Mouse (Mus musculus) hindbrain, embryonic 15.5 days (tissue): Measurements from ENCODE around the gene Ubr4. TPM values are rescaled to one million over a fixed set of nuclear protein-coding genes. Genes with fewer than 3 reads are reported as not detected.

Experiments
- ATAC-seq: fragments of 200-750 bp; cut with Nextera tagmentation; 2 replicates; pipeline ENCODE4 v1.8.0; 2017; ENCODE audit warnings: low read depth, moderate number of reproducible peaks, moderate TSS enrichment; ENCODE audit not compliant: low FRiP score
- H3K27ac ChIP-seq: fragments of 300-500 bp; sonication (generic); replicated peaks from 2 replicates; pipeline ENCODE4 v1.5.1; 2015; ENCODE audit warnings: mild to moderate bottlenecking, inconsistent platforms
- H3K27me3 ChIP-seq: fragments of 300-500 bp; sonication (generic); 2 replicates; pipeline ENCODE4 v1.6.1; 2015; ENCODE audit warnings: control low read depth, inconsistent platforms
- H3K36me3 ChIP-seq: fragments of 300-500 bp; sonication (generic); 2 replicates; pipeline ENCODE4 v1.6.1; 2015; ENCODE audit warnings: control low read depth, inconsistent platforms
- H3K4me1 ChIP-seq: fragments of 300-500 bp; sonication (generic); replicated peaks from 2 replicates; pipeline ENCODE4 v1.6.1; 2015; ENCODE audit warnings: control low read depth, inconsistent platforms
- H3K4me2 ChIP-seq: fragments of 300-500 bp; sonication (generic); 2 replicates; pipeline ENCODE4 v1.6.1; 2015; ENCODE audit warnings: moderate library complexity, mild to moderate bottlenecking, inconsistent platforms
- H3K4me3 ChIP-seq: fragments of 300-500 bp; sonication (generic); 2 replicates; pipeline ENCODE4 v1.5.1; 2015; ENCODE audit warnings: mild to moderate bottlenecking, inconsistent platforms
- H3K9ac ChIP-seq: fragments of 300-500 bp; sonication (generic); 2 replicates; pipeline ENCODE4 v1.6.1; 2015; ENCODE audit warnings: inconsistent platforms
- H3K9me3 ChIP-seq: fragments of 300-500 bp; sonication (generic); 2 replicates; pipeline ENCODE4 v1.6.1; 2016; ENCODE audit warnings: control low read depth, inconsistent platforms
- WGBS: fragments of 180-500 bp; shearing (Covaris S2); methylation state at CpG from one replicate; pipeline ENCODE4 v1.1.7; 2015; 5-methylcytosine and 5-hydroxymethylcytosine counted together
- polyA plus RNA-seq: library from polyadenylated mRNA; unstranded; fragments of >200 nt; fragmentation: Nextera tagmentation; extraction: Ambion mirVana; gene quantifications from 2 replicates; pipeline ENCODE4 v1.2.1, GENCODE M21; 2015

The Ubr4 gene
- polyA plus RNA-seq, 1 experiment from 2014 or later, result 96.8 TPM

DNA sequence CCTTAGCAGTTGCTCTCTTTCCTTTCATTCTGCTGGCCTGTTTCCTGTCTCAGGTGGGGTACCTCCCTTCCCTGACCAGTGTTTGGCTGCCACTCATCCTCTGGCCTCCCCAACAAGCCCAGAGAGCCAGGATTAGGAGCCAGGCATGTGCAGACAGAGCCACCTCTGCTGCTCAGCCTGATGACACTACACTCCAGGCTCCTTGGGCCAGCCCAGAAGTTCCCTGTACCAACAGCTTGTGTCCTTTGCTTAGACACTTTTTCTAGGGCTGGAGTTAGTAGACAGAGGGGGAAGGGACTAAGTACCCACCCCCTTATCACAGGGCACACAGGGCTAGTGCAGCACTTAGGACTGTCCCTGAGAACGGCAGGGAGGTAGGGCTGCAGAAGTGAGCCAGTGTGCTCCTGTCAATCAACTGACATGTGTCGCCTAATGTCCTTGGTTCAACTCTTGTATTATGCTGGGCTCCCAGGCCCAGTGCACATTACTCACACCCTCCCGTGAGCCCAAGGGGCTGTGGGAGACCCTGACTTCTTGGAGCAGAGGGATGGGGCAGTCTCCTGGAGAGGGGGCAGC is 139.9 kb downstream of the Ubr4 start:
- ATAC-seq, result no peak
- no peak overlapping the region for H3K4me3 ChIP-seq
- H3K27me3 ChIP-seq, result no peaks in the 10 kb centered on the region
- H3K4me1 ChIP-seq, result no peaks in the 10 kb centered on the region; the same call in 1 of the 2 replicates
- WGBS, result 47% methylated on average over 3 of the region's 3 CpGs
- no peak overlapping the region for H3K9ac ChIP-seq
- H3K27ac ChIP-seq, result no peak overlapping the region
- H3K9me3 ChIP-seq, result no peaks in the 10 kb centered on the region
- H3K36me3 ChIP-seq, result peaks cover 35% of the 10 kb centered on the region
- no peak overlapping the region for H3K4me2 ChIP-seq

DNA sequence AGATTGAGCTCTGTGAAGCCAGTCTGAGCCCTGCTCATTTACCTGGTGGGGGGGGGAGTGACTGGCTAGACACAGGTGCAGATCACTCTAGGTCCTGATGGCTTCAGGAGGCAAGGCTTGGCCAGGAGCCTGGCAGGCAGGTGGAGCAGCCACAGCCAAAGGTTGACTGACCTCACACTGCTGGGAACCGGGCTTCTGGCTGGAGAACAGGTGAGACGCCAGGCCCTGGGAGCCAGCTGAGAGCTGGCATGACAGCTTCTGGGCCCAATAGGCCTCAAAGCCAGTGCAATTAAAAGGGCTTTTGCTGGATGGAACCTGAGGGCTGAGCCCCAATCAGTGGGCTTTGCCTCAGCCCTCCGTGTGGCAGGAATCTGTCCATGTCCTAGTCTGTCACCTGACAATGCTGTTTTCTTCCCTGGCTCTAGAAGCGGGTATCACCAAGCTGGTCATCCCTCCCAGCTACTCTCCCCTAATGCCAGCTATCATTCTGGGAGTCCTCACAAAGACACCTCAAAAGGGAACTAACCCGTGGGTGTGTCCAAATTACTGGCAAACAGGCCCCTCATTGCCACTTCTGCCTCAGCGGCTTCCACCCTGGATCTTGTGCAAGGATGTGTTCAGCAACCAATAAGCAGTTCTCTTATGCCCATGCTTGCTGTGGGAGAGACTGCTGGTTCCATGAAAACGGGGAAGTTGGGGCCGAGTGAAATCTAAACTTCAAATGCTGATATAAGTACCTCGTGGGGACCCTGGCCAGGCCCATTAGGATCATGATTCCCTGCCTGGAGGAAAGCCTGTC is 141.0 kb downstream of the Ubr4 start:
- peaks cover 27% of the 10 kb centered on the region for H3K36me3 ChIP-seq
- no peak overlapping the region for H3K4me3 ChIP-seq
- no peak overlapping the region for H3K9ac ChIP-seq
- H3K4me2 ChIP-seq, result no peak overlapping the region
- WGBS, result 81% methylated on average over 9 of the region's 9 CpGs
- H3K27ac ChIP-seq, result no peak overlapping the region
- H3K4me1 ChIP-seq, result no peaks in the 10 kb centered on the region; the same call in 1 of the 2 replicates
- no peak for ATAC-seq
- no peaks in the 10 kb centered on the region for H3K27me3 ChIP-seq
- no peaks in the 10 kb centered on the region for H3K9me3 ChIP-seq

- WGBS, result 50% methylated on average over 14 of the region's 14 CpGs
- Histone ChIP-seq H3K27ac (no peak overlapping the region), H3K9ac (no peak overlapping the region), H3K36me3 (no peaks in the 10 kb centered on the region), H3K4me2 (no peak overlapping the region), H3K9me3 (no peaks in the 10 kb centered on the region), H3K27me3 (no peaks in the 10 kb centered on the region), H3K4me1 (0 out of 2 replicates have a peak, but pooled peaks cover 7% of the 10 kb centered on the region), H3K4me3 (no peak overlapping the region)
- ATAC-seq, result no peak
Observed at GRCm38 (mm10) chr4:139500814-139501213, 148.4 kb downstream of the Ubr4 start.

GRCm38 (mm10) chr4:139501702-139502101 is 149.3 kb downstream of the Ubr4 start:
- no peak overlapping the region for H3K4me3 ChIP-seq
- no peaks in the 10 kb centered on the region for H3K27me3 ChIP-seq
- H3K4me1 ChIP-seq, result 0 out of 2 replicates have a peak, but pooled peaks cover 7% of the 10 kb centered on the region
- H3K9ac ChIP-seq, result no peak overlapping the region
- ATAC-seq, result no peak
- no peak overlapping the region for H3K4me2 ChIP-seq
- H3K27ac ChIP-seq, result no peak overlapping the region
- WGBS, result 82% methylated on average over 6 of the region's 6 CpGs
- no peaks in the 10 kb centered on the region for H3K9me3 ChIP-seq
- H3K36me3 ChIP-seq, result no peaks in the 10 kb centered on the region

- no peaks in the 10 kb centered on the region for H3K9me3 ChIP-seq
- no peak overlapping the region for H3K9ac ChIP-seq
- no peak overlapping the region for H3K4me3 ChIP-seq
- ATAC-seq, result no peak
- H3K4me1 ChIP-seq, result 0 out of 2 replicates have a peak, but pooled peaks cover 7% of the 10 kb centered on the region
- no peaks in the 10 kb centered on the region for H3K27me3 ChIP-seq
- no peaks in the 10 kb centered on the region for H3K36me3 ChIP-seq
- 86% methylated on average over 8 of the region's 8 CpGs for WGBS
- H3K27ac ChIP-seq, result no peak overlapping the region
- H3K4me2 ChIP-seq, result no peak overlapping the region
Observed at GRCm38 (mm10) chr4:139503919-139504318, 151.5 kb downstream of the Ubr4 start.

DNA sequence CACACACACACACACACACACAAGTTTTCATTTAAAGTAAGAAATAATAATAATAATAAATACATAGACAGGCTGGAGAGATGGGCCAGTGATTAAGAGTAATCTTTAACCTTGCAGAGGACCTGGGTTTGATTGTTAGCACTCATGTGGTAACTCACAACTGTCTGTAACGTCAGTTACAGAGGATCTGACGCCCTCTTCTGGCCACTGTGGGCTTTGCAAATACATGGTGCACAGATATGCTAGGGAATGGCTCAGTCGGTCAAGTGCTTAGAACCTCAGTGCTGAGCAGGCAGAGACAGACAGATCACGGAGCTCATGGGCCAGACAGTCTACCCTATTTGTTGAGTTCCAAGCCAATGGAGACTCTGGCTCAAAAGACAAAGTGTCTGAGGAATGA is 153.3 kb downstream of the Ubr4 start:
- H3K9me3 ChIP-seq, result no peaks in the 10 kb centered on the region
- 80% methylated on average over 4 of the region's 4 CpGs for WGBS
- H3K4me1 ChIP-seq, result 0 out of 2 replicates have a peak, but pooled peaks cover 4% of the 10 kb centered on the region
- no peak overlapping the region for H3K4me3 ChIP-seq
- H3K4me2 ChIP-seq, result no peak overlapping the region
- H3K36me3 ChIP-seq, result no peaks in the 10 kb centered on the region
- H3K27ac ChIP-seq, result no peak overlapping the region
- H3K9ac ChIP-seq, result no peak overlapping the region
- no peak for ATAC-seq
- H3K27me3 ChIP-seq, result no peaks in the 10 kb centered on the region

DNA sequence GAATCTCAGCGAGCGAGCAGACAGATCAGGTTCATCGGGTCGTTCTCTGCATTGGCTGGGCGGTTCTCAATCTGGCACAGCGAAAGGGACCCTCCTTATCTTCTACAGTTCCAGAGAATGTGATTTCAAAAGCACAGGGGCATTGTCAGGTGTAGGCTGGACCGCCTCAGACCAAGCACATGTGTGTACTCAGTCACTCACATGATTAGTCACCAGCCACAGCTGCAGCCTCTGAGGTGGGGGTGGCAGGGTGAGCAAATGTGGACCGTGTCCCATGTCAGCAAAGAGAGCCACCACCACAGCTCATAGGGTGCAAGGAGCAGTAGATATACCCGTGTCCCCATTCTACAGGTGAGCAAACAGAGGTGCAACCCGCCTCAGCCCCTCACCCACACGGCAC is 154.3 kb downstream of the Ubr4 start:
- 95% methylated on average over 11 of the region's 11 CpGs for WGBS
- no peak for ATAC-seq
- H3K36me3 ChIP-seq, result no peaks in the 10 kb centered on the region

DNA sequence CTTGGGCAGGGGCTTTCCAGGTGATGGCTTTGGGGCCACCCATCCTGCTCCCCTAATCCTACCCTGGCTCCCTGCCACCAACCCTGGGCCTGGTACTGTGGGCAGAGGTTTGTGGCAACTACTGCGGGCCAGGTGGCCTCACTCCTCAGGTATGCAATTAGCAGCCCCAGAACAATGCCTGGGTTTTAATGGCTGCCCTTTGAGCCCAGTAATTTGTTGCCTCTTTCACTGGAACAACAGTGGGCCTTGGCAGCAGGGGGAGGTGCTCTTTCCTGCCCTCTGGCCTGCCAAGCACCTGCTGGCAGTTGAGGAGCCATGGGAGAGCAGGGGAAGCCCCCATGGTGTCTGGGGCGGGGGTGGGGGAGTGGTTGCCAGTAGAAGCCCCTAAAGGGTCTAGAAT is 156.7 kb downstream of the Ubr4 start:
- WGBS, result 75% methylated on average over 2 of the region's 2 CpGs
- H3K4me2 ChIP-seq, result no peak overlapping the region
- H3K27me3 ChIP-seq, result no peaks in the 10 kb centered on the region
- H3K9ac ChIP-seq, result no peak overlapping the region
- ATAC-seq, result no peak
- H3K4me3 ChIP-seq, result no peak overlapping the region
- H3K36me3 ChIP-seq, result no peaks in the 10 kb centered on the region
- no peaks in the 10 kb centered on the region for H3K4me1 ChIP-seq
- H3K9me3 ChIP-seq, result no peaks in the 10 kb centered on the region
- no peak overlapping the region for H3K27ac ChIP-seq

More for the DNA sequence above, 154.3 kb downstream of the Ubr4 start:
- H3K27me3 ChIP-seq, result no peaks in the 10 kb centered on the region
- H3K27ac ChIP-seq, result no peak overlapping the region
- H3K4me2 ChIP-seq, result no peak overlapping the region
- H3K4me1 ChIP-seq, result no peaks in the 10 kb centered on the region
- no peak overlapping the region for H3K9ac ChIP-seq
- H3K9me3 ChIP-seq, result no peaks in the 10 kb centered on the region
- no peak overlapping the region for H3K4me3 ChIP-seq

DNA sequence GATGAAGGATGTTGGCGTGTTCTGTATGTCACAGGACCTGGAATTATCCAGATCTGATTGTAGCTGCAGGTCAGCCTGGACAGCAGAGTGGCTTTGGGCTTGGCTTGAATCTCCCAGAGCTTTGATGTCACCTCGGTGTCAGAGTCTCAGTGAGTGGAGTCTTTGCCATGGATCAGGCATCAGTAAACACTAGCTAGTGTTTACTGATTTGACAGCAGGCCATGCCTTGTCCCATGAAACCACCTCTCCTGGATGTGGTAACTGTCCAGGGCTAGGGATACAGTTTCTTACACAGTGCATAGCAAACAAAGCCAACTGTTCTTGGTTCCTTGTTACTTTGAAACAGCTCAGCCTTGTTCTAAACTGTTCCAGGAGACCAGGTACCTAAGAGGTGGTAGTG is 159.1 kb downstream of the Ubr4 start:
- H3K4me1 ChIP-seq, result no peaks in the 10 kb centered on the region
- H3K27me3 ChIP-seq, result no peaks in the 10 kb centered on the region
- ATAC-seq, result no peak
- no peak overlapping the region for H3K4me3 ChIP-seq
- H3K9me3 ChIP-seq, result no peaks in the 10 kb centered on the region
- no peaks in the 10 kb centered on the region for H3K36me3 ChIP-seq
- H3K9ac ChIP-seq, result no peak overlapping the region
- no peak overlapping the region for H3K4me2 ChIP-seq
- H3K27ac ChIP-seq, result no peak overlapping the region
- 85% methylated on average over 2 of the region's 2 CpGs for WGBS

DNA sequence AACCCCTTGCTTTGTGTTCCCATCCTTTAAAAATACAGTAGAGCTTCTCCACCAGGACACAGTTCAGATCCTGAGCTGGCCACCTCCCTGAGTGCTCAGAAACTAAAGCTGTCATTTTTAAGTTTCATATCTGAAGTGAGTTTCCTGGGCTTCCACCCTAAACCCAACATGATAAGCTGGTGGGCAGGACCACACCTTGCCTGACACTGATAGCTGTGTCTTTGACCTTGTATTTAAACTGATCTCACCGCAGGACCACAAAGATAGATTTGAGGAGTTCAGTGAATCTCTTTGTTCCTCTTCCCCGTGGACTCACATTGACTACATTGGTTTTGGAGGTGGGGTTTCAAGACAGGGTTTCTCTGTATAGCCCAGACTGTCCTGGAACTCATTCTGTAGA is 160.6 kb downstream of the Ubr4 start:
- no peaks in the 10 kb centered on the region for H3K36me3 ChIP-seq
- ATAC-seq, result no peak
- no peak overlapping the region for H3K4me2 ChIP-seq
- no peaks in the 10 kb centered on the region for H3K9me3 ChIP-seq
- no peak overlapping the region for H3K4me3 ChIP-seq
- 74% methylated on average over 2 of the region's 2 CpGs for WGBS
- H3K9ac ChIP-seq, result no peak overlapping the region
- no peaks in the 10 kb centered on the region for H3K27me3 ChIP-seq
- H3K27ac ChIP-seq, result no peak overlapping the region
- no peaks in the 10 kb centered on the region for H3K4me1 ChIP-seq

- Histone ChIP-seq H3K4me1 (no peaks in the 10 kb centered on the region), H3K9me3 (no peaks in the 10 kb centered on the region), H3K4me3 (no peak overlapping the region), H3K36me3 (no peaks in the 10 kb centered on the region), H3K9ac (no peak overlapping the region), H3K4me2 (no peak overlapping the region), H3K27ac (no peak overlapping the region), H3K27me3 (no peaks in the 10 kb centered on the region)
- ATAC-seq, result no peak
- 75% methylated on average over 6 of the region's 6 CpGs for WGBS
Observed at GRCm38 (mm10) chr4:139519221-139519620, 166.8 kb downstream of the Ubr4 start.

GRCm38 (mm10) chr4:139521926-139522325 is 169.5 kb downstream of the Ubr4 start:
- H3K4me1 ChIP-seq, result peaks cover 6% of the 10 kb centered on the region; the same call in 1 of the 2 replicates
- no peak overlapping the region for H3K27ac ChIP-seq
- no peaks in the 10 kb centered on the region for H3K9me3 ChIP-seq
- H3K36me3 ChIP-seq, result no peaks in the 10 kb centered on the region
- H3K27me3 ChIP-seq, result no peaks in the 10 kb centered on the region
- no peak overlapping the region for H3K4me2 ChIP-seq
- ATAC-seq, result no peak
- no peak overlapping the region for H3K4me3 ChIP-seq
- no peak overlapping the region for H3K9ac ChIP-seq
- WGBS, result 85% methylated on average over 10 of the region's 10 CpGs
